Mouse (Mus musculus): Measurements from ENCODE around the gene Trmt13. TPM values are rescaled to one million over a fixed set of nuclear protein-coding genes. Genes with fewer than 3 reads are reported as not detected.

Trmt13 gene
- total RNA-seq (2021) (1 to 10 TPM; 5.4 to 5.5 TPM), polyA plus RNA-seq (2012; rRNA removed) (3.6 and 7.3 TPM in 2 replicates)
- long read RNA-seq, partial matches to known transcripts: 1 of 4 reads
- long read RNA-seq, other reads (novel, unspliced or antisense): 3 of 4 reads

- no peaks in the 10 kb centered on the region for H3K79me2 ChIP-seq (replicated peaks; ENCODE audit: control insufficient read depth, insufficient read depth, low read length)
- no peak within 1 kb of the TSS for H3K27ac ChIP-seq
- H3K4me1 ChIP-seq (ENCODE audit: control insufficient read depth, insufficient read depth, low read length): no peaks in the 10 kb centered on the region
- 78% methylated on average over 10 of the region's 10 CpGs for WGBS
- H3K9ac ChIP-seq (ENCODE audit: low read depth, low read length): no peak within 1 kb of the TSS
- H3K4me3 ChIP-seq: no peak within 1 kb of the TSS
- peak in 1 of 2 experiments; percentile 40 for DNase-seq
- H3K27me3 ChIP-seq (ENCODE audit: control insufficient read depth, insufficient read depth, low read length): no peaks in the 10 kb centered on the region
- no peaks in the 10 kb centered on the region for H3K36me3 ChIP-seq (ENCODE audit: control insufficient read depth, insufficient read depth, low read length)
- intact Hi-C loops (cut with DNase I): no loop called here
- TF ChIP-seq EP300 (IDR thresholded peaks at IDR 0.05; ENCODE audit: insufficient read depth, low read depth, low read length): no peak
- no peak for TF ChIP-seq POLR2A (IDR thresholded peaks at IDR 0.05; ENCODE audit: insufficient read depth, low read depth, low read length)
- TF ChIP-seq CTCF (IDR thresholded peaks at IDR 0.05): no peak
Measured at GRCm38 (mm10) chr3:116614295-116614892, at the start of gene Trmt13. Gene Trmt13 (minus strand): TSS chr3:116614587.

- H3K4me3 ChIP-seq: peak within 1 kb of the TSS; percentile 69
- intact Hi-C loops (cut with DNase I): loop anchor here (2.0 to 5.0 kb wide), 3 partner anchors 48 to 155 kb away; partner anchors contain the start of genes Rtca and Sass6
- under 1% methylated on average over 39 of the region's 39 CpGs for WGBS
- peaks cover 13% of the 10 kb centered on the region for H3K4me1 ChIP-seq (ENCODE audit: control insufficient read depth, insufficient read depth, low read length)
- peaks cover 5% of the 10 kb centered on the region for H3K79me2 ChIP-seq (replicated peaks; ENCODE audit: control insufficient read depth, insufficient read depth, low read length)
- no peaks in the 10 kb centered on the region for H3K27me3 ChIP-seq (ENCODE audit: control insufficient read depth, insufficient read depth, low read length)
- TF ChIP-seq EP300 (IDR thresholded peaks at IDR 0.05; ENCODE audit: insufficient read depth, low read depth, low read length): peak; percentile 61
- TF ChIP-seq POLR2A (IDR thresholded peaks at IDR 0.05; ENCODE audit: insufficient read depth, low read depth, low read length): peak; percentile 83
- TF ChIP-seq CTCF (IDR thresholded peaks at IDR 0.05): no peak
- peak; percentile 99 to 100 for DNase-seq
- H3K9ac ChIP-seq (ENCODE audit: low read depth, low read length): peak within 1 kb of the TSS; percentile 95
- H3K27ac ChIP-seq: peak within 1 kb of the TSS; percentile 92
- peaks cover 6% of the 10 kb centered on the region for H3K36me3 ChIP-seq (ENCODE audit: control insufficient read depth, insufficient read depth, low read length)
Measured at GRCm38 (mm10) chr3:116662463-116662863, 48.1 kb upstream of the Trmt13 start, which contains the start of gene Mfsd14a. Gene Mfsd14a (minus strand): TSS chr3:116662677.

GRCm38 (mm10) chr3:116661870-116662414 is 47.6 kb upstream of the Trmt13 start:
- TF ChIP-seq CTCF (IDR thresholded peaks at IDR 0.05) (no peak), EP300 (IDR thresholded peaks at IDR 0.05; ENCODE audit: insufficient read depth, low read depth, low read length) (no peak), POLR2A (IDR thresholded peaks at IDR 0.05; ENCODE audit: insufficient read depth, low read depth, low read length) (no peak)
- peaks cover 10% of the 10 kb centered on the region for H3K36me3 ChIP-seq (ENCODE audit: control insufficient read depth, insufficient read depth, low read length)
- H3K4me1 ChIP-seq (ENCODE audit: control insufficient read depth, insufficient read depth, low read length): peaks cover 13% of the 10 kb centered on the region
- H3K4me3 ChIP-seq: peak overlapping the region; percentile 69
- intact Hi-C loops (cut with DNase I): loop anchor here (2.0 to 5.0 kb wide), 4 partner anchors 23 to 155 kb away; partner anchors contain the start of genes Rtca and Sass6
- DNase-seq: no peak
- H3K27me3 ChIP-seq (ENCODE audit: control insufficient read depth, insufficient read depth, low read length): no peaks in the 10 kb centered on the region
- H3K27ac ChIP-seq: peak overlapping the region; percentile 92
- H3K79me2 ChIP-seq (replicated peaks; ENCODE audit: control insufficient read depth, insufficient read depth, low read length): peaks cover 5% of the 10 kb centered on the region
- WGBS: under 1% methylated on average over 67 of the region's 68 CpGs
- H3K9ac ChIP-seq (ENCODE audit: low read depth, low read length): peak overlapping the region; percentile 95

- intact Hi-C loops (cut with DNase I): loop anchor here (2.0 to 5.0 kb wide), 2 partner anchors 23 to 154 kb away; partner anchors contain the start of gene Rtca
- WGBS: 4% methylated on average over 16 of the region's 16 CpGs
- no peaks in the 10 kb centered on the region for H3K27me3 ChIP-seq (ENCODE audit: control insufficient read depth, insufficient read depth, low read length)
- H3K36me3 ChIP-seq (ENCODE audit: control insufficient read depth, insufficient read depth, low read length): peaks cover 12% of the 10 kb centered on the region
- peak overlapping the region; percentile 92 for H3K27ac ChIP-seq
- H3K79me2 ChIP-seq (replicated peaks; ENCODE audit: control insufficient read depth, insufficient read depth, low read length): peaks cover 5% of the 10 kb centered on the region
- peak overlapping the region; percentile 69 for H3K4me3 ChIP-seq
- TF ChIP-seq CTCF (IDR thresholded peaks at IDR 0.05) (no peak), EP300 (IDR thresholded peaks at IDR 0.05; ENCODE audit: insufficient read depth, low read depth, low read length) (no peak), POLR2A (IDR thresholded peaks at IDR 0.05; ENCODE audit: insufficient read depth, low read depth, low read length) (no peak)
- peaks cover 15% of the 10 kb centered on the region for H3K4me1 ChIP-seq (ENCODE audit: control insufficient read depth, insufficient read depth, low read length)
- no peak for DNase-seq
- H3K9ac ChIP-seq (ENCODE audit: low read depth, low read length): peak overlapping the region; percentile 95
Measured at GRCm38 (mm10) chr3:116661288-116661869, 47.0 kb upstream of the Trmt13 start.

GRCm38 (mm10) chr3:116659856-116660430 is 45.6 kb upstream of the Trmt13 start:
- intact Hi-C loops (cut with DNase I): loop anchor here (2.0 to 5.0 kb wide), 2 partner anchors 21 to 153 kb away; partner anchors contain the start of gene Rtca
- H3K4me1 ChIP-seq (ENCODE audit: control insufficient read depth, insufficient read depth, low read length): peaks cover 22% of the 10 kb centered on the region
- no peak for DNase-seq
- H3K4me3 ChIP-seq: no peak overlapping the region
- no peak overlapping the region for H3K27ac ChIP-seq
- 62% methylated on average over 13 of the region's 13 CpGs for WGBS
- H3K79me2 ChIP-seq (replicated peaks; ENCODE audit: control insufficient read depth, insufficient read depth, low read length): peaks cover 7% of the 10 kb centered on the region
- peaks cover 16% of the 10 kb centered on the region for H3K36me3 ChIP-seq (ENCODE audit: control insufficient read depth, insufficient read depth, low read length)
- H3K9ac ChIP-seq (ENCODE audit: low read depth, low read length): no peak overlapping the region
- no peaks in the 10 kb centered on the region for H3K27me3 ChIP-seq (ENCODE audit: control insufficient read depth, insufficient read depth, low read length)
- TF ChIP-seq POLR2A (IDR thresholded peaks at IDR 0.05; ENCODE audit: insufficient read depth, low read depth, low read length) (no peak), EP300 (IDR thresholded peaks at IDR 0.05; ENCODE audit: insufficient read depth, low read depth, low read length) (no peak), CTCF (IDR thresholded peaks at IDR 0.05) (no peak)

All from heart, adult 2 months (tissue).